Mouse (Mus musculus) gastrocnemius, adult 2 months (tissue): ENCODE results near the gene Kcnq1. TPM values are rescaled to one million over a fixed set of nuclear protein-coding genes. Genes with fewer than 3 reads are reported as not detected.

ENCODE experiments used
- DNase-seq: peaks from one replicate; pipeline ENCODE4 v3.0.0; 2022
- H3K27ac ChIP-seq: fragments of 200-600 bp; 2 replicates; pipeline ENCODE4 v1.8.1; 2022; ENCODE audit warnings: mild to moderate bottlenecking
- H3K4me3 ChIP-seq: fragments of 200-600 bp; 2 replicates; pipeline ENCODE4 v1.8.1; 2022; ENCODE audit warnings: mild to moderate bottlenecking, moderate library complexity
- CTCF ChIP-seq: fragments of 200-600 bp; IDR thresholded peaks from 2 replicates; pipeline ENCODE4 v1.8.1; 2022; ENCODE audit warnings: antibody characterized with exemption, mild to moderate bottlenecking, moderate library complexity
- intact Hi-C: fragments of 180-260 bp; cut with DNase I; formaldehyde crosslinking; loops from one replicate; pipeline ENCODE4 v1.15.1; 2025
- total RNA-seq, 2 experiments: library from RNA; stranded (reverse); gene quantifications; 2 replicates each; pipeline ENCODE4 v1.2.3; 2021

Gene Kcnq1
- total RNA-seq, 2 experiments from 2014 or later, result 0.33 to 0.67 TPM

- H3K4me3 ChIP-seq, result no peak overlapping the region
- no peak for DNase-seq
- no peak for TF ChIP-seq CTCF
- intact Hi-C loops, result no loop called here
- H3K27ac ChIP-seq, result no peak overlapping the region
These were observed 75.1 kb downstream of the Kcnq1 start for GRCm38 (mm10) chr7:143181311-143181710.

- no peak for TF ChIP-seq CTCF
- DNase-seq, result no peak
- no peak overlapping the region for H3K27ac ChIP-seq
- intact Hi-C loops, result no loop called here
- no peak overlapping the region for H3K4me3 ChIP-seq
These were observed 79.3 kb downstream of the Kcnq1 start for GRCm38 (mm10) chr7:143185506-143185905.

- intact Hi-C loops, result no loop called here
- no peak for DNase-seq
- Histone ChIP-seq H3K4me3 (no peak overlapping the region), H3K27ac (no peak overlapping the region)
- TF ChIP-seq CTCF, result no peak
These were observed 80.2 kb downstream of the Kcnq1 start for GRCm38 (mm10) chr7:143186378-143186777.

- intact Hi-C loops, result no loop called here
- no peak for TF ChIP-seq CTCF
- H3K4me3 ChIP-seq, result no peak overlapping the region
- H3K27ac ChIP-seq, result no peak overlapping the region
- DNase-seq, result no peak
These were observed 81.0 kb downstream of the Kcnq1 start for GRCm38 (mm10) chr7:143187181-143187580.

GRCm38 (mm10) chr7:143188589-143188988, 82.4 kb downstream of the Kcnq1 start:
- Histone ChIP-seq H3K4me3 (no peak overlapping the region), H3K27ac (no peak overlapping the region)
- no peak for DNase-seq
- intact Hi-C loops, result no loop called here
- TF ChIP-seq CTCF, result no peak

- no peak for DNase-seq
- intact Hi-C loops, result no loop called here
- Histone ChIP-seq H3K27ac (no peak overlapping the region), H3K4me3 (no peak overlapping the region)
- no peak for TF ChIP-seq CTCF
These were observed 84.0 kb downstream of the Kcnq1 start for GRCm38 (mm10) chr7:143189965-143190722.

GRCm38 (mm10) chr7:143190911-143191310, 84.7 kb downstream of the Kcnq1 start:
- TF ChIP-seq CTCF, result no peak
- no peak overlapping the region for H3K4me3 ChIP-seq
- intact Hi-C loops, result no loop called here

GRCm38 (mm10) chr7:143192392-143192791, 86.2 kb downstream of the Kcnq1 start:
- H3K4me3 ChIP-seq, result no peak overlapping the region
- DNase-seq, result no peak
- intact Hi-C loops, result no loop called here
- no peak overlapping the region for H3K27ac ChIP-seq
- TF ChIP-seq CTCF, result no peak

More at GRCm38 (mm10) chr7:143190911-143191310, 84.7 kb downstream of the Kcnq1 start:
- no peak for DNase-seq
- H3K27ac ChIP-seq, result no peak overlapping the region

GRCm38 (mm10) chr7:143194064-143194463, 87.9 kb downstream of the Kcnq1 start:
- intact Hi-C loops, result no loop called here
- no peak overlapping the region for H3K4me3 ChIP-seq
- no peak for TF ChIP-seq CTCF
- DNase-seq, result no peak
- H3K27ac ChIP-seq, result no peak overlapping the region

- no peak for TF ChIP-seq CTCF
- no peak for DNase-seq
- no peak overlapping the region for H3K4me3 ChIP-seq
- intact Hi-C loops, result no loop called here
- no peak overlapping the region for H3K27ac ChIP-seq
These were observed 91.8 kb downstream of the Kcnq1 start for GRCm38 (mm10) chr7:143197951-143198440.

- no peak for TF ChIP-seq CTCF
- no peak for DNase-seq
- H3K27ac ChIP-seq, result no peak overlapping the region
- intact Hi-C loops, result no loop called here
- no peak overlapping the region for H3K4me3 ChIP-seq
These were observed 92.3 kb downstream of the Kcnq1 start for GRCm38 (mm10) chr7:143198443-143198842.

- Histone ChIP-seq H3K27ac (no peak overlapping the region), H3K4me3 (no peak overlapping the region)
- no peak for TF ChIP-seq CTCF
- no peak for DNase-seq
- intact Hi-C loops, result no loop called here
These were observed 95.1 kb downstream of the Kcnq1 start for GRCm38 (mm10) chr7:143201255-143201654.

GRCm38 (mm10) chr7:143203897-143204296, 97.7 kb downstream of the Kcnq1 start:
- Histone ChIP-seq H3K27ac (no peak overlapping the region), H3K4me3 (no peak overlapping the region)
- TF ChIP-seq CTCF, result no peak
- intact Hi-C loops, result no loop called here
- DNase-seq, result no peak

GRCm38 (mm10) chr7:143207044-143207443, 100.9 kb downstream of the Kcnq1 start:
- no peak overlapping the region for H3K4me3 ChIP-seq
- intact Hi-C loops, result no loop called here
- no peak overlapping the region for H3K27ac ChIP-seq
- no peak for DNase-seq
- TF ChIP-seq CTCF, result no peak
